Mouse (Mus musculus) liver, postnatal 0 days (tissue): ENCODE results near the gene Rnft2. TPM values are rescaled to one million over a fixed set of nuclear protein-coding genes. Genes with fewer than 3 reads are reported as not detected.

ENCODE experiments used
- ATAC-seq: fragments of 200-750 bp; cut with Nextera tagmentation; 2 replicates; pipeline ENCODE4 v1.8.0; 2017; ENCODE audit warnings: mild to moderate bottlenecking, moderate library complexity
- DNase-seq: peaks from one replicate; pipeline ENCODE4 v3.0.0-alpha.2; 2016
- H3K27ac ChIP-seq: fragments of 300-500 bp; sonication (generic); 2 replicates; pipeline ENCODE4 v1.5.1; 2014; ENCODE audit warnings: antibody characterized with exemption, moderate library complexity, mild to moderate bottlenecking, low read depth
- H3K27me3 ChIP-seq: fragments of 300-500 bp; sonication (generic); 2 replicates; pipeline ENCODE4 v1.6.1; 2014; ENCODE audit warnings: low read length, control low read depth, mixed read lengths; ENCODE audit not compliant: insufficient read depth
- H3K36me3 ChIP-seq: fragments of 300-500 bp; sonication (generic); replicated peaks from 2 replicates; pipeline ENCODE4 v1.6.1; 2014; ENCODE audit warnings: mild to moderate bottlenecking, control low read depth, low read length, moderate library complexity, mixed read lengths; ENCODE audit not compliant: insufficient read depth
- H3K4me1 ChIP-seq: fragments of 300-500 bp; sonication (generic); 2 replicates; pipeline ENCODE4 v1.6.1; 2014; ENCODE audit warnings: antibody characterized with exemption, mild to moderate bottlenecking, control low read depth; ENCODE audit not compliant: insufficient read depth
- H3K4me2 ChIP-seq: fragments of 300-500 bp; sonication (generic); 2 replicates; pipeline ENCODE4 v1.6.1; 2014; ENCODE audit warnings: low read depth, mild to moderate bottlenecking, low read length, moderate library complexity, mixed read lengths
- H3K4me3 ChIP-seq: fragments of 300-500 bp; sonication (generic); 2 replicates; pipeline ENCODE4 v1.5.1; 2014; ENCODE audit warnings: low read depth, low read length
- H3K9ac ChIP-seq: fragments of 300-500 bp; sonication (generic); replicated peaks from 2 replicates; pipeline ENCODE4 v1.6.1; 2014; ENCODE audit warnings: mild to moderate bottlenecking, moderate library complexity
- H3K9me3 ChIP-seq: fragments of 300-500 bp; sonication (generic); 2 replicates; pipeline ENCODE4 v1.6.1; 2016; ENCODE audit warnings: mild to moderate bottlenecking, control low read depth, low read length, mixed read lengths
- CTCF ChIP-seq: sonication (generic); IDR thresholded peaks from 2 replicates; pipeline ENCODE4 v1.5.1; 2016; ENCODE audit warnings: antibody characterized with exemption, low read depth
- EP300 ChIP-seq: IDR thresholded peaks from 2 replicates; pipeline ENCODE4 v1.6.1; 2016; ENCODE audit warnings: antibody characterized with exemption, low read depth, mild to moderate bottlenecking
- WGBS: fragments of 180-500 bp; shearing (Covaris S2); extraction: QIAGEN DNeasy Blood & Tissue Kit; methylation state at CpG from one replicate; pipeline ENCODE4 v1.1.7; 2014; ENCODE audit not compliant: insufficient replicate concordance; 5-methylcytosine and 5-hydroxymethylcytosine counted together
- polyA plus RNA-seq: library from polyadenylated mRNA; unstranded; fragments of >200 nt; fragmentation: Nextera tagmentation; extraction: Ambion mirVana; gene quantifications from 2 replicates; pipeline ENCODE4 v1.2.1, GENCODE M21; 2015

Gene Rnft2
- polyA plus RNA-seq, 1 experiment from 2014 or later, result not detected

- no peak for DNase-seq
- no peaks in the 10 kb centered on the region for H3K4me1 ChIP-seq
- no peaks in the 10 kb centered on the region for H3K36me3 ChIP-seq
- no peak for TF ChIP-seq EP300
- no peak for TF ChIP-seq CTCF
- 39% methylated on average over 18 of the region's 18 CpGs for WGBS
- no peak overlapping the region for H3K9ac ChIP-seq
- H3K4me3 ChIP-seq, result no peak overlapping the region
- H3K27ac ChIP-seq, result no peak overlapping the region
- ATAC-seq, result no peak
- H3K27me3 ChIP-seq, result 0 out of 2 replicates have a peak, but pooled peaks cover 4% of the 10 kb centered on the region
- H3K4me2 ChIP-seq, result no peak overlapping the region
- H3K9me3 ChIP-seq, result no peaks in the 10 kb centered on the region
These were observed 52.7 kb downstream of the Rnft2 start for GRCm38 (mm10) chr5:118192221-118192620.

DNA sequence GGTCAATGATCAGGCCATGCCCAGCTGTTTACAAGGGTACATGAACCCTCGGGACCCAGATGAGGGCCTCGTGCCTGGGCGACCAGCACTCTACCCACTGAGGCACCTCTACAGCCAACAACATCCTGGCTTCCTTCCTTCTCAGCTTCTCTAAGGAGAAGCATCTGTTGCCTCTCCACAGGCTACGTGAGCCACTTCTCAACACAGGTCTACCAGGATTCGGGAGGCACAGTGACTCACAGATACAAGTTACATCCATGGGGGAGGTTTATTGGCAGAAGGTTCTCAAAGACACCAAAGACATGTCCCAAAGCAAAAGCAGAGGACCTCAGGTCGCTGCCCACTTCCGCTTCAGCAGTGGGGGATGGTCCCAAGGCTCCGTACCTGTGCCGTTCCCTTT, 54.4 kb downstream of the Rnft2 start:
- WGBS, result 63% methylated on average over 9 of the region's 9 CpGs

GRCm38 (mm10) chr5:118188356-118188755, 56.6 kb downstream of the Rnft2 start:
- Histone ChIP-seq H3K4me2 (no peak overlapping the region), H3K36me3 (no peaks in the 10 kb centered on the region), H3K9ac (no peak overlapping the region), H3K4me1 (no peaks in the 10 kb centered on the region), H3K27ac (no peak overlapping the region), H3K9me3 (no peaks in the 10 kb centered on the region), H3K27me3 (0 out of 2 replicates have a peak, but pooled peaks cover 4% of the 10 kb centered on the region), H3K4me3 (no peak overlapping the region)
- TF ChIP-seq EP300, result no peak
- no peak for TF ChIP-seq CTCF
- WGBS, result 62% methylated on average over 6 of the region's 6 CpGs
- no peak for DNase-seq
- ATAC-seq, result no peak

More for the DNA sequence above, 54.4 kb downstream of the Rnft2 start:
- DNase-seq, result no peak
- no peaks in the 10 kb centered on the region for H3K4me1 ChIP-seq
- H3K27me3 ChIP-seq, result 0 out of 2 replicates have a peak, but pooled peaks cover 4% of the 10 kb centered on the region
- no peak overlapping the region for H3K4me2 ChIP-seq
- TF ChIP-seq EP300, result no peak
- no peak for TF ChIP-seq CTCF
- H3K9ac ChIP-seq, result no peak overlapping the region
- no peak overlapping the region for H3K27ac ChIP-seq
- H3K9me3 ChIP-seq, result no peaks in the 10 kb centered on the region
- H3K4me3 ChIP-seq, result no peak overlapping the region
- H3K36me3 ChIP-seq, result no peaks in the 10 kb centered on the region
- no peak for ATAC-seq

DNA sequence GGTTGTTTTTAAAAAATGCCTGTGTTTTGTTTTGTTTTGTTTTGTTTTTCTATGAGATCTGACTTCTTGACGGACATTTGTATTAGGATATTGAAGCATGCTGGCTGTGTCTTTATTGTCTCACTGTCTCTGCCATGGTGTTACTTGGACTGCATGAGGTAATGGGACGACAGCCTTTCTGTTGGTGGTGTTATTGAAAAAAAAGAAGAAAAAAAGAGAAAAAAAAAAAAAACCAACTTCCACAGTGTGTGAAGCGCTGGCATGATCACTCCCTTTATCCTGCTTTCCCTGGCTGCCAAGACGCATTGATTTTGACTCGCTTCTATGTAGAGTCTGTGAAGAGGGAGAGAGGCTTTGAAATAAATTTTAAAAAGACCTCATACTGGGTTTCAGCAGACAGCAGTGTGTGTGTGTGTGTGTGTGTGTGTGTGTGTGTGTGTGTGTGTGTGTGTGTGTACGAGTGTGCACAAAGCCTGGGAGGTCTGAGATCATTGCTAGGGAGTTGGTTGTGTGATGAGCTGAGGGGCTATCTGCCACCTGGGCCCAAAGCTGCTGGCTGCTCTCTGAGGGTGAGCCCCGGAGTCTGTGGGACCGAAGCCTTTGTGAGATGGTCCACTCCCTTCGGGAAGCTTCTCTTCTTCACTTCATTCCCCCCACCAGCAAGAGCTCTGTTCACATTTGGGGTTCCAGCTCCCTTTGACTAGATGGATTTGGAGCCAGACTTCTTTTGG, 57.8 kb downstream of the Rnft2 start:
- Histone ChIP-seq H3K27me3 (0 out of 2 replicates have a peak, but pooled peaks cover 4% of the 10 kb centered on the region), H3K36me3 (no peaks in the 10 kb centered on the region), H3K9me3 (no peaks in the 10 kb centered on the region), H3K4me2 (no peak overlapping the region), H3K27ac (no peak overlapping the region), H3K9ac (no peak overlapping the region), H3K4me1 (no peaks in the 10 kb centered on the region), H3K4me3 (no peak overlapping the region)
- 71% methylated on average over 9 of the region's 9 CpGs for WGBS
- no peak for ATAC-seq
- no peak for DNase-seq
- TF ChIP-seq EP300 (no peak), CTCF (no peak)

DNA sequence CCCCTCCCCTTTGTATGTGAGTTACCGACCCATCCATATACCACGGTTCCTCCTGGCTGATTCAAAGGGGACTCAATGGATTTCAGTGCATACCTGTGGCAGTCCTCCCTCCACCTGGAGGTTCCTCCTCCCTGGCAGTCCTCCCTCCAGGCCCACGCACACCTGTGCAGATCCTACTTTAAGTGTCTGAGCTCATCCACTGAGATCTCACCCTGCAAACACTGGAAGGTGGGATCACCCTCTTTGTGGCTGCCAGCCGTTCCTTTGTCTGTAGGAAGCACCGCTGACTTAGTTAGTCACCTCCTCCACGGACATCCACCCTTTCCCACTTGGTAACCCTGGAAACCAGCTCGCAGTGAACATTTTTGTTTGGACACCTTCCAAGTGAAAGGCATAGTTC, 67.3 kb downstream of the Rnft2 start:
- 72% methylated on average over 7 of the region's 7 CpGs for whole genome bisulfite sequencing
- no peaks in the 10 kb centered on the region for H3K4me1 ChIP-seq
- peaks cover 4% of the 10 kb centered on the region; the same call in 1 of the 2 replicates for H3K9me3 ChIP-seq
- no peaks in the 10 kb centered on the region for H3K36me3 ChIP-seq
- H3K4me2 ChIP-seq, result no peak overlapping the region
- DNase-seq (no peak), ATAC-seq (no peak)
- no peak overlapping the region for H3K9ac ChIP-seq
- H3K4me3 ChIP-seq, result no peak overlapping the region
- H3K27ac ChIP-seq, result no peak overlapping the region
- peaks cover 29% of the 10 kb centered on the region for H3K27me3 ChIP-seq
- no peak for TF ChIP-seq CTCF
- TF ChIP-seq EP300, result no peak

- Histone ChIP-seq H3K9ac (no peak overlapping the region), H3K4me2 (no peak overlapping the region), H3K4me3 (no peak overlapping the region), H3K4me1 (peaks cover 7% of the 10 kb centered on the region), H3K9me3 (peaks cover 4% of the 10 kb centered on the region; the same call in 1 of the 2 replicates), H3K27me3 (peaks cover 54% of the 10 kb centered on the region), H3K27ac (no peak overlapping the region), H3K36me3 (no peaks in the 10 kb centered on the region)
- no peak for DNase-seq
- WGBS, result 27% methylated on average over 2 of the region's 2 CpGs
- TF ChIP-seq EP300 (no peak), CTCF (peak; percentile 36)
- ATAC-seq, result no peak
These were observed 69.8 kb downstream of the Rnft2 start for GRCm38 (mm10) chr5:118175137-118175536.
